Mouse (Mus musculus) hindbrain, embryonic 16.5 days (tissue): ENCODE data around the gene Prlr. TPM values are rescaled to one million over a fixed set of nuclear protein-coding genes. Genes with fewer than 3 reads are reported as not detected.

Source experiments
- ATAC-seq: fragments of 200-750 bp; cut with Nextera tagmentation; 2 replicates; pipeline ENCODE4 v1.8.0; 2017; ENCODE audit warnings: moderate TSS enrichment, moderate library complexity
- H3K27ac ChIP-seq: fragments of 300-500 bp; sonication (generic); 2 replicates; pipeline ENCODE4 v1.5.1; 2014; ENCODE audit warnings: low read depth, mild to moderate bottlenecking, control low read depth, low read length, moderate library complexity
- H3K27me3 ChIP-seq: fragments of 300-500 bp; sonication (generic); replicated peaks from 2 replicates; pipeline ENCODE4 v1.6.1; 2014; ENCODE audit warnings: low read length; ENCODE audit not compliant: control insufficient read depth, insufficient read depth
- H3K36me3 ChIP-seq: fragments of 300-500 bp; sonication (generic); 2 replicates; pipeline ENCODE4 v1.6.1; 2014; ENCODE audit warnings: mild to moderate bottlenecking, low read length, moderate library complexity, mixed read lengths; ENCODE audit not compliant: control insufficient read depth, insufficient read depth
- H3K4me1 ChIP-seq: fragments of 300-500 bp; sonication (generic); 2 replicates; pipeline ENCODE4 v1.6.1; 2014; ENCODE audit warnings: low read depth, low read length; ENCODE audit not compliant: control insufficient read depth, insufficient read depth
- H3K4me2 ChIP-seq: fragments of 300-500 bp; sonication (generic); 2 replicates; pipeline ENCODE4 v1.6.1; 2014; ENCODE audit warnings: mild to moderate bottlenecking, low read length, control low read depth, moderate library complexity
- H3K4me3 ChIP-seq: fragments of 300-500 bp; sonication (generic); 2 replicates; pipeline ENCODE4 v1.5.1; 2014; ENCODE audit warnings: mild to moderate bottlenecking, low read length, control low read depth, moderate library complexity
- H3K9ac ChIP-seq: fragments of 300-500 bp; sonication (generic); 2 replicates; pipeline ENCODE4 v1.6.1; 2014; ENCODE audit warnings: low read depth, mild to moderate bottlenecking, control low read depth, low read length, moderate library complexity
- H3K9me3 ChIP-seq: fragments of 300-500 bp; sonication (generic); 2 replicates; pipeline ENCODE4 v1.6.1; 2014; ENCODE audit warnings: mild to moderate bottlenecking, low read length, moderate library complexity; ENCODE audit not compliant: control insufficient read depth
- WGBS: fragments of 180-500 bp; shearing (Covaris S2); extraction: QIAGEN DNeasy Blood & Tissue Kit; methylation state at CpG from one replicate; pipeline ENCODE4 v1.1.7; 2014; 5-methylcytosine and 5-hydroxymethylcytosine counted together
- polyA plus RNA-seq: library from polyadenylated mRNA; unstranded; fragments of >200 nt; fragmentation: Nextera tagmentation; extraction: Ambion mirVana; gene quantifications from 2 replicates; pipeline ENCODE4 v1.2.1, GENCODE M21; 2015

The Prlr gene
- polyA plus RNA-seq, 1 experiment from 2014 or later = 2.8 TPM

GRCm38 (mm10) chr15:10281546-10281945 is 104.5 kb downstream of the Prlr start:
- H3K4me1 ChIP-seq = no peaks in the 10 kb centered on the region

GRCm38 (mm10) chr15:10283661-10284060 is 106.6 kb downstream of the Prlr start:
- Histone ChIP-seq H3K4me1 (no peaks in the 10 kb centered on the region), H3K36me3 (no peaks in the 10 kb centered on the region), H3K4me2 (no peak overlapping the region), H3K27me3 (no peaks in the 10 kb centered on the region), H3K9ac (no peak overlapping the region), H3K4me3 (no peak overlapping the region), H3K27ac (no peak overlapping the region), H3K9me3 (no peaks in the 10 kb centered on the region)
- ATAC-seq = no peak

More at GRCm38 (mm10) chr15:10281546-10281945, 104.5 kb downstream of the Prlr start:
- H3K27ac ChIP-seq = no peak overlapping the region
- H3K36me3 ChIP-seq = no peaks in the 10 kb centered on the region
- no peak for ATAC-seq
- H3K4me2 ChIP-seq = no peak overlapping the region
- 77% methylated on average over 5 of the region's 5 CpGs for WGBS
- H3K9ac ChIP-seq = no peak overlapping the region
- no peak overlapping the region for H3K4me3 ChIP-seq
- H3K9me3 ChIP-seq = no peaks in the 10 kb centered on the region
- no peaks in the 10 kb centered on the region for H3K27me3 ChIP-seq

DNA sequence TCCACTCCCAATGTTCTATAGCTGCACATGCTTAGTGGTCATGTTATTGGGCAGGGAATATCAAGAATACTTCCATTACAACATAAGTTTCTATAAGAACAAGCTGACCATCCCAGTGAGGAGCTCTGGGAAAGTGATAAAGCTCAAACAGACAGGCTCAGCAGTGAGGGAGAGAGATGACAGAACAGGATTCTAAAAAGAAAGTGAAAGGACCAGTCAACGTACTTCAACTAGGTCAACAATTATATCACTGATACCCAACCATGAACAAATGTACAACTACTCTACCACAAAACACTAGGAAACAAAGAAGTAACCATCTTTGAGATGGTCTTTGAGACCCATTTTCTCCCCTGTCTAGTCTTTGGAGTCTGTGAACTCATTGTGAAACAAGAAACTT is 119.5 kb downstream of the Prlr start:
- H3K9me3 ChIP-seq = no peaks in the 10 kb centered on the region
- no peak overlapping the region for H3K4me3 ChIP-seq
- 80% methylated on average over 1 of the region's 1 CpGs for WGBS
- H3K4me1 ChIP-seq = no peaks in the 10 kb centered on the region
- no peak overlapping the region for H3K4me2 ChIP-seq
- H3K36me3 ChIP-seq = no peaks in the 10 kb centered on the region
- ATAC-seq = no peak
- H3K27ac ChIP-seq = no peak overlapping the region
- no peak overlapping the region for H3K9ac ChIP-seq
- no peaks in the 10 kb centered on the region for H3K27me3 ChIP-seq

- no peaks in the 10 kb centered on the region for H3K4me1 ChIP-seq
- H3K9me3 ChIP-seq = no peaks in the 10 kb centered on the region
- no peak overlapping the region for H3K27ac ChIP-seq
- WGBS = 77% methylated on average over 1 of the region's 1 CpGs
- no peak for ATAC-seq
- H3K36me3 ChIP-seq = no peaks in the 10 kb centered on the region
- no peaks in the 10 kb centered on the region for H3K27me3 ChIP-seq
- no peak overlapping the region for H3K4me2 ChIP-seq
- H3K4me3 ChIP-seq = no peak overlapping the region
- no peak overlapping the region for H3K9ac ChIP-seq
Observed at GRCm38 (mm10) chr15:10298058-10298457, 121.0 kb downstream of the Prlr start.

- H3K36me3 ChIP-seq = no peaks in the 10 kb centered on the region
- no peaks in the 10 kb centered on the region for H3K4me1 ChIP-seq
- WGBS = 55% methylated on average over 3 of the region's 3 CpGs
- no peak overlapping the region for H3K4me2 ChIP-seq
- no peak for ATAC-seq
- no peak overlapping the region for H3K27ac ChIP-seq
- no peak overlapping the region for H3K9ac ChIP-seq
- no peak overlapping the region for H3K4me3 ChIP-seq
- no peaks in the 10 kb centered on the region for H3K9me3 ChIP-seq
- no peaks in the 10 kb centered on the region for H3K27me3 ChIP-seq
Observed at GRCm38 (mm10) chr15:10299467-10299866, 122.4 kb downstream of the Prlr start.

- Histone ChIP-seq H3K4me3 (no peak overlapping the region), H3K36me3 (no peaks in the 10 kb centered on the region), H3K27ac (no peak overlapping the region), H3K9ac (no peak overlapping the region), H3K4me1 (no peaks in the 10 kb centered on the region), H3K9me3 (no peaks in the 10 kb centered on the region), H3K4me2 (no peak overlapping the region), H3K27me3 (no peaks in the 10 kb centered on the region)
- no peak for ATAC-seq
- 89% methylated on average over 1 of the region's 1 CpGs for WGBS
Observed at GRCm38 (mm10) chr15:10306461-10306860, 129.4 kb downstream of the Prlr start.

GRCm38 (mm10) chr15:10311826-10312225 is 134.8 kb downstream of the Prlr start:
- Histone ChIP-seq H3K27ac (no peak overlapping the region), H3K4me1 (no peaks in the 10 kb centered on the region), H3K36me3 (no peaks in the 10 kb centered on the region), H3K4me3 (no peak overlapping the region), H3K27me3 (no peaks in the 10 kb centered on the region), H3K4me2 (no peak overlapping the region), H3K9ac (no peak overlapping the region), H3K9me3 (no peaks in the 10 kb centered on the region)
- no peak for ATAC-seq
- 90% methylated on average over 5 of the region's 5 CpGs for WGBS

- 52% methylated on average over 7 of the region's 7 CpGs for WGBS
Observed at GRCm38 (mm10) chr15:10313522-10314455, 136.8 kb downstream of the Prlr start.

DNA sequence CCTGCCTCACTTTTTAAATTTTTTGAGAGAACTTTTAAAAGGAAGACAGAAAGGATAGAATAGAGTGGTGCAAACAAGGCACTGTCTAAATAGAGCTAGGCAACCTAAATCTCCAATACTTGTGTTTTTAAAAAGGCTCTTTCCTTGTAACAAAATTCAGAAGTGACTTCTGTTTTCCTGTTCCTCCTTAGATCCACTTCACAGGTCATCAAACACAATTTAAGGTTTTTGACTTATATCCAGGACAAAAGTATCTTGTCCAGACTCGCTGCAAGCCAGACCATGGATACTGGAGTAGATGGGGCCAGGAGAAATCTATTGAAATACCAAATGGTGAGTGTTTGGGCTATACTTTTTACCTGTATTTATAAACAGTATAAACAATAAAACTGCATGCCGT is 148.0 kb downstream of the Prlr start, which contains the start of gene Gm21973:
Gm21973 (plus strand) TSS at position 301 of the 400 bp plus-strand sequence.
- Histone ChIP-seq H3K36me3 (no peaks in the 10 kb centered on the region), H3K4me1 (no peaks in the 10 kb centered on the region), H3K27me3 (no peaks in the 10 kb centered on the region), H3K27ac (no peak within 1 kb of the TSS), H3K9ac (no peak within 1 kb of the TSS), H3K4me2 (no peak within 1 kb of the TSS), H3K4me3 (no peak within 1 kb of the TSS), H3K9me3 (no peaks in the 10 kb centered on the region)
- ATAC-seq = no peak
- WGBS = 95% methylated on average over 2 of the region's 2 CpGs

More at GRCm38 (mm10) chr15:10313522-10314455, 136.8 kb downstream of the Prlr start:
- peak; percentile 86 for ATAC-seq
- no peak overlapping the region for H3K4me2 ChIP-seq
- H3K9ac ChIP-seq = no peak overlapping the region
- H3K4me1 ChIP-seq = no peaks in the 10 kb centered on the region
- no peaks in the 10 kb centered on the region for H3K9me3 ChIP-seq
- H3K27ac ChIP-seq = no peak overlapping the region
- no peak overlapping the region for H3K4me3 ChIP-seq
- H3K36me3 ChIP-seq = no peaks in the 10 kb centered on the region
- H3K27me3 ChIP-seq = no peaks in the 10 kb centered on the region
